8 mouse cellular contexts compared by ENCODE assay signal in genomic region chr5:111799700-111800311, GRCm38 (mm10).
DNase-seq lines count a peak whose midpoint lies in the region; ATAC-seq lines count a peak whose summit lies in the region.

No protein-coding gene starts in this region.

- peak; percentile 92 for ATAC-seq in common myeloid progenitor, adult 5-6 weeks (replicated peaks; ENCODE audit: low read depth, poor library complexity, severe bottlenecking)

- DNase-seq in left cerebral cortex, postnatal 4 days: peak; percentile 53
- no peak for DNase-seq in left cerebral cortex, postnatal 25 days (ENCODE audit: low spot score in 2 of 2)
- DNase-seq in heart, adult 9 months (ENCODE audit: low spot score in 2 of 2): peak; percentile 90 to 91
- DNase-seq in kidney, adult 9 months: peak; percentile 61
- peak; percentile 83 for DNase-seq in mesoderm, embryonic 11.5 days (ENCODE audit: low read depth, low spot score)
- DNase-seq in spleen, postnatal 36 days (ENCODE audit: low spot score in 2 of 2): no peak
- DNase-seq in layer of hippocampus, postnatal 10 days (ENCODE audit: low spot score in 2 of 2): no peak

- intact Hi-C loops in left cerebral cortex, postnatal 4 days (cut with DNase I): no loop called here
- intact Hi-C loops in left cerebral cortex, postnatal 25 days (cut with DNase I): no loop called here

Comparison
In these comparisons a context has a peak if more than half of its experiments do, and no peak if none do; other contexts are left out.
1. DNase-seq: peak in left cerebral cortex, postnatal 4 days (single experiment), heart, adult 9 months (2 of 2), kidney, adult 9 months (single experiment) and mesoderm, embryonic 11.5 days (single experiment); none in left cerebral cortex, postnatal 25 days (0 of 2), spleen, postnatal 36 days (0 of 2) and layer of hippocampus, postnatal 10 days (0 of 2).